Mouse (Mus musculus): ENCODE data around the gene Vwa3a.

Gene Vwa3a

GRCm38 (mm10) chr7:120748478-120748877 lies 9.4 kb downstream of the Vwa3a start:
- no peak for DNase-seq

GRCm38 (mm10) chr7:120751330-120751729 lies 12.2 kb downstream of the Vwa3a start:
- no peak for DNase-seq

GRCm38 (mm10) chr7:120751906-120752305 lies 12.8 kb downstream of the Vwa3a start:
- DNase-seq, result no peak

- DNase-seq, result peak; percentile 70 to 75
Measured at GRCm38 (mm10) chr7:120754671-120755070, 15.6 kb downstream of the Vwa3a start.

GRCm38 (mm10) chr7:120767369-120767768 lies 28.3 kb downstream of the Vwa3a start:
- no peak for DNase-seq

GRCm38 (mm10) chr7:120771389-120771788 lies 32.3 kb downstream of the Vwa3a start:
- no peak for DNase-seq

GRCm38 (mm10) chr7:120778012-120778411 lies 38.9 kb downstream of the Vwa3a start:
- no peak for DNase-seq

- no peak for DNase-seq
Measured at GRCm38 (mm10) chr7:120795544-120795943, 56.4 kb downstream of the Vwa3a start.

GRCm38 (mm10) chr7:120796369-120796768 lies 57.3 kb downstream of the Vwa3a start:
- no peak for DNase-seq

- DNase-seq, result no peak
Measured at GRCm38 (mm10) chr7:120803268-120803667, 64.2 kb downstream of the Vwa3a start.

GRCm38 (mm10) chr7:120809705-120810104 lies 70.6 kb downstream of the Vwa3a start:
- peak in 1 of 2 experiments; percentile 17 for DNase-seq

- DNase-seq, result no peak
Measured at GRCm38 (mm10) chr7:120811834-120812415, 72.8 kb downstream of the Vwa3a start, which contains the start of gene Gm5737. TSS of gene Gm5737 (plus strand) at chr7:120812365.

- no peak for DNase-seq
Measured at GRCm38 (mm10) chr7:120817552-120817951, 78.4 kb downstream of the Vwa3a start.

GRCm38 (mm10) chr7:120819386-120819785 lies 80.3 kb downstream of the Vwa3a start:
- no peak for DNase-seq

- peak; percentile 44 to 61 for DNase-seq
Measured at GRCm38 (mm10) chr7:120823248-120823647, 84.1 kb downstream of the Vwa3a start.

- DNase-seq, result no peak
Measured at GRCm38 (mm10) chr7:120825097-120825496, 86.0 kb downstream of the Vwa3a start.

- peak in 1 of 2 experiments; percentile 17 for DNase-seq
Measured at GRCm38 (mm10) chr7:120826408-120826807, 87.3 kb downstream of the Vwa3a start.

- DNase-seq, result peak; percentile 81 to 85
Measured at GRCm38 (mm10) chr7:120830431-120831381, 91.6 kb downstream of the Vwa3a start.

- no peak for DNase-seq
Measured at GRCm38 (mm10) chr7:120834426-120834825, 95.3 kb downstream of the Vwa3a start.

- peak; percentile 83 to 85 for DNase-seq
Measured at GRCm38 (mm10) chr7:120834863-120835372, 95.8 kb downstream of the Vwa3a start.

- DNase-seq, result peak; percentile 93 to 94
Measured at GRCm38 (mm10) chr7:120835449-120836359, 96.6 kb downstream of the Vwa3a start.

GRCm38 (mm10) chr7:120836361-120836760 lies 97.2 kb downstream of the Vwa3a start:
- DNase-seq, result no peak

All from lung, adult 18-20 months (tissue).